Mouse (Mus musculus) megakaryocyte, embryonic 14.5 days (primary cell): ENCODE data around the gene Nphp3. TPM values are rescaled to one million over a fixed set of nuclear protein-coding genes. Genes with fewer than 3 reads are reported as not detected.

ENCODE experiments used
- H3K27me3 ChIP-seq: replicated peaks from 2 replicates; pipeline ENCODE3; 2012; ENCODE audit warnings: inconsistent platforms
- H3K36me3 ChIP-seq: replicated peaks from 2 replicates; pipeline ENCODE3; 2012; ENCODE audit warnings: low read length, inconsistent platforms, mixed read lengths
- H3K4me1 ChIP-seq: 2 replicates; pipeline ENCODE4 v1.6.1; 2012; ENCODE audit warnings: inconsistent platforms
- H3K4me3 ChIP-seq: replicated peaks from 2 replicates; pipeline ENCODE3; 2012; ENCODE audit warnings: moderate library complexity, mild to moderate bottlenecking, inconsistent platforms
- H3K9me3 ChIP-seq: 2 replicates; pipeline ENCODE4 v1.6.1; 2012; ENCODE audit warnings: inconsistent platforms
- FLI1 ChIP-seq: IDR thresholded peaks from 2 replicates; pipeline ENCODE4 v1.6.1; 2012; ENCODE audit warnings: low read length, inconsistent platforms, mixed read lengths
- GATA1 ChIP-seq: IDR thresholded peaks from 3 replicates; pipeline ENCODE4 v1.6.1; 2012; ENCODE audit warnings: mixed read lengths, low read length, inconsistent platforms, borderline replicate concordance
- polyA plus RNA-seq: library from polyadenylated mRNA; stranded (reverse); fragments of >175 nt; gene quantifications from 2 replicates; pipeline ENCODE4 v1.2.3, GENCODE M21; 2012; ENCODE audit warnings: low replicate concordance; ENCODE audit not compliant: insufficient read depth

Gene Nphp3
- polyA plus RNA-seq, 1 experiment, result 0.25 TPM

GRCm38 (mm10) chr9:104063244-104063961, 61.1 kb downstream of the Nphp3 start, which contains the start of gene Acad11:
TSS of gene Acad11 (plus strand) at chr9:104063377.
- Histone ChIP-seq H3K36me3 (peaks cover 25% of the 10 kb centered on the region), H3K27me3 (no peaks in the 10 kb centered on the region), H3K9me3 (no peaks in the 10 kb centered on the region), H3K4me3 (peak within 1 kb of the TSS; percentile 100), H3K4me1 (peaks cover 39% of the 10 kb centered on the region)
- TF ChIP-seq GATA1, result no peak
- TF ChIP-seq FLI1, result no peak

- Histone ChIP-seq H3K4me3 (no peak overlapping the region), H3K36me3 (peaks cover 21% of the 10 kb centered on the region), H3K4me1 (peaks cover 38% of the 10 kb centered on the region), H3K9me3 (no peaks in the 10 kb centered on the region), H3K27me3 (no peaks in the 10 kb centered on the region)
- TF ChIP-seq FLI1 (no peak), GATA1 (no peak)
Observed at GRCm38 (mm10) chr9:104064571-104064970, 62.2 kb downstream of the Nphp3 start.

GRCm38 (mm10) chr9:104070241-104070640, 67.9 kb downstream of the Nphp3 start:
- Histone ChIP-seq H3K9me3 (no peaks in the 10 kb centered on the region), H3K4me3 (no peak overlapping the region), H3K36me3 (peaks cover 18% of the 10 kb centered on the region), H3K27me3 (no peaks in the 10 kb centered on the region), H3K4me1 (peaks cover 9% of the 10 kb centered on the region)
- no peak for TF ChIP-seq FLI1
- no peak for TF ChIP-seq GATA1

GRCm38 (mm10) chr9:104070863-104071604, 68.7 kb downstream of the Nphp3 start:
- Histone ChIP-seq H3K36me3 (peaks cover 25% of the 10 kb centered on the region), H3K4me3 (no peak overlapping the region), H3K9me3 (no peaks in the 10 kb centered on the region), H3K4me1 (peaks cover 9% of the 10 kb centered on the region), H3K27me3 (no peaks in the 10 kb centered on the region)
- TF ChIP-seq FLI1 (no peak), GATA1 (no peak)

- peaks cover 66% of the 10 kb centered on the region for H3K36me3 ChIP-seq
- H3K9me3 ChIP-seq, result no peaks in the 10 kb centered on the region
- TF ChIP-seq GATA1 (no peak), FLI1 (no peak)
- peaks cover 7% of the 10 kb centered on the region for H3K4me1 ChIP-seq
- H3K27me3 ChIP-seq, result no peaks in the 10 kb centered on the region
- H3K4me3 ChIP-seq, result no peak overlapping the region
Observed at GRCm38 (mm10) chr9:104075808-104076207, 73.5 kb downstream of the Nphp3 start.

GRCm38 (mm10) chr9:104078780-104079179, 76.4 kb downstream of the Nphp3 start:
- Histone ChIP-seq H3K27me3 (no peaks in the 10 kb centered on the region), H3K36me3 (peaks cover 89% of the 10 kb centered on the region), H3K4me1 (peaks cover 6% of the 10 kb centered on the region; the same call in 1 of the 2 replicates), H3K4me3 (no peak overlapping the region), H3K9me3 (no peaks in the 10 kb centered on the region)
- TF ChIP-seq GATA1, result no peak
- no peak for TF ChIP-seq FLI1

- H3K36me3 ChIP-seq, result peaks cover 91% of the 10 kb centered on the region
- no peaks in the 10 kb centered on the region for H3K9me3 ChIP-seq
- peaks cover 6% of the 10 kb centered on the region; the same call in 1 of the 2 replicates for H3K4me1 ChIP-seq
- no peak overlapping the region for H3K4me3 ChIP-seq
- H3K27me3 ChIP-seq, result no peaks in the 10 kb centered on the region
- TF ChIP-seq FLI1, result no peak
- TF ChIP-seq GATA1, result no peak
Observed at GRCm38 (mm10) chr9:104079379-104079778, 77.0 kb downstream of the Nphp3 start.

- Histone ChIP-seq H3K36me3 (peaks cover 91% of the 10 kb centered on the region), H3K4me1 (peaks cover 6% of the 10 kb centered on the region; the same call in 1 of the 2 replicates), H3K27me3 (no peaks in the 10 kb centered on the region), H3K9me3 (no peaks in the 10 kb centered on the region), H3K4me3 (no peak overlapping the region)
- TF ChIP-seq FLI1 (no peak), GATA1 (no peak)
Observed at GRCm38 (mm10) chr9:104080038-104080437, 77.7 kb downstream of the Nphp3 start.

GRCm38 (mm10) chr9:104085730-104086429, 83.5 kb downstream of the Nphp3 start:
- Histone ChIP-seq H3K9me3 (no peaks in the 10 kb centered on the region), H3K4me1 (peaks cover 14% of the 10 kb centered on the region), H3K4me3 (no peak overlapping the region), H3K27me3 (no peaks in the 10 kb centered on the region), H3K36me3 (peaks cover 82% of the 10 kb centered on the region)
- TF ChIP-seq GATA1 (no peak), FLI1 (no peak)

- no peaks in the 10 kb centered on the region for H3K27me3 ChIP-seq
- TF ChIP-seq GATA1 (no peak), FLI1 (no peak)
- H3K4me1 ChIP-seq, result peaks cover 16% of the 10 kb centered on the region
- no peaks in the 10 kb centered on the region for H3K9me3 ChIP-seq
- H3K4me3 ChIP-seq, result no peak overlapping the region
- peaks cover 78% of the 10 kb centered on the region for H3K36me3 ChIP-seq
Observed at GRCm38 (mm10) chr9:104088555-104088954, 86.2 kb downstream of the Nphp3 start.
